Mouse (Mus musculus): Measurements from ENCODE around the gene Ciita.
A peak's percentile ranks its signal among the peaks of the same experiment; 100 is the strongest.

The Ciita gene

DNA sequence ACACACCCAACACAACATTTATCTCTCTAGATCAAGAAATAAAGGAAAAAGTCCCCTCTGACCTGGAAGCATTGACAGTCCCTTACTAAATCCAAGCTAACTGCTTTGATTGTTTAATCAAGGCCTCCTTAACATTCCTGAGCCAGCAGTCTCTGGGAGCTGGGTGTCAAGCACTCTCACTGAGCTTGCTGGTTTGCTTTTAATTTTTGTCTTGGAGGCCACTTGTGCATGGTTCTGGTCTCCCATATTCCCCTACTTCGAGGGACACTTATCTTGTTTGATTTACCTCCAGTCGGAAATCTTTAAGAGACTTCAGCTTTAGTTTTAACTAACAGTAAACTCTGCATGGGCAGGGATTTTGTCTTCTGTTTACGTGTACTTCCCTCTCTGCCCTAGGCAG is 4.9 kb upstream of the Ciita start:
- DNase-seq, result no peak

DNA sequence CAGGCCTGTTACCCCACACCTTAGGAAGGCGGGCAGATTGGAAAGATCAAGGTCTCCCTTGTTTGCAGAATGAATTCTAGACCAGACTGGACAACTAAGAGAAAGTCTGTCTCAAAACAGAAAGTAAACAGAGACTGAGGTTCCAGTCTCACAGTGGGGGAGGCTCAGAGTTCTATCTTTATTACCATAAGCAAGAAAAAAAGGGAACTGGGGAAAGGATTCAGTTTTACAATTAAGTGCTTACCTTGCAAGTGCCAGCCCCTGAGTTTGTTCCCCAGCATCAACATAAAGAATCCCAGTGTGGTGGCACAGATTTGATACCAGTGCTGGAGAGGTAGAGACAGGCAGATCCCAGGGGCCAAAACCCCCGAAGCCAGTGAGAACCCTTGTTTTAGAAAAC is 3.9 kb upstream of the Ciita start:
- DNase-seq, result no peak

- DNase-seq, result no peak
Observed at GRCm38 (mm10) chr16:10482343-10482742, 2.5 kb downstream of the Ciita start.

DNA sequence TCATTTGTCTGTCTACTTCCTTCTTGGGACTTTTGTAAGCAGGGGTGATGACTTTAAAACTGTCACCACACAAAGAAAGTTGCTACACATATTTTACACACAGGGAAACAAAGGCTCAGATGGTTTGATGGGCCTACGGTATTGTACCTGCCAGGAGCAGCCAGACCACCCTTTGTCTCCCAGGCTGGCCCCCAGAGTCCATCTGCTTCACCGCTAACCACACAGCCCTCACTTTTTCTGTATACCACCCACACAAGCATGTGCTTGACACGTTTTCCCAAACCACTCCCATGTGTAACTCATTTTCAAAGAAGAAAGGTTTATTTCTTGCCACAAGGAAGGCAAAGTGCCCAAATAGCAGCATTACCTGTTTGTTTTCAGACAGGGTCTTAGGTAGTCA is 7.1 kb downstream of the Ciita start:
- no peak for DNase-seq

GRCm38 (mm10) chr16:10487895-10488493 is 8.1 kb downstream of the Ciita start:
- peak in 1 of 2 experiments; percentile 24 for DNase-seq

DNA sequence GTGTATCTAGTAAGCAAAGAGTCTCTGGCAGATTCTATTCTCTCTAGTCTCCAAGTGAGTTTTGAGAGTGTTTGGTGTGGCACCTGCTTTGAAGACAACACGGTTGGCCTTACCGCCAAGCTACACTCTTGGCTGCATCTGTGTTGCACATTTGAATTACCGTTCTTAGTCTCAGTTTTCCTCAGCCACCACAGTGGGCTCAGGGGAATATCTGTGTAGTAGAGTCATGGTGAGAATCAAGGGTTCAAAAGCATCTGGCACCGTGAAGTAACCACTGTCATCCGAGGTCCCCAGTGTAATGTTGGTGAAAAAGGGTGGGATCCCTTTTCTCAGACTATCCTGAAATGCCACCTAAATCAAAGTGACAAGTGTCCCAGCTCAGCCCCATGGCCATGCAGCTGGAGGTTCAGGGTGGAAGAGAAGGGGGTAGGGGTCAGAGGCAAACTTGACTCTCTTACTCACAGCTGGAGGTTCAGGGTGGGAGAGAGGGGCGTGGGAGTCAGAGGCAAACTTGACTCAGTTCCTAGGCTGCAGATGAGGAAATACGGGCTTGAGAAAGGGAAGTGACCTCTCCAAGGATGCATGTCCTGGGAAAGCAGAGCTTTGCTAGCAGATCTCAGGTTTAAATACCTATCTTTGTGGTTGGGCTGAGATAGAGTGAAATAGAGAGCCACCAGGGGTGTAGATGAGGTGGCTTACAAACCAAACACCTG is 9.1 kb downstream of the Ciita start:
- no peak for DNase-seq

DNA sequence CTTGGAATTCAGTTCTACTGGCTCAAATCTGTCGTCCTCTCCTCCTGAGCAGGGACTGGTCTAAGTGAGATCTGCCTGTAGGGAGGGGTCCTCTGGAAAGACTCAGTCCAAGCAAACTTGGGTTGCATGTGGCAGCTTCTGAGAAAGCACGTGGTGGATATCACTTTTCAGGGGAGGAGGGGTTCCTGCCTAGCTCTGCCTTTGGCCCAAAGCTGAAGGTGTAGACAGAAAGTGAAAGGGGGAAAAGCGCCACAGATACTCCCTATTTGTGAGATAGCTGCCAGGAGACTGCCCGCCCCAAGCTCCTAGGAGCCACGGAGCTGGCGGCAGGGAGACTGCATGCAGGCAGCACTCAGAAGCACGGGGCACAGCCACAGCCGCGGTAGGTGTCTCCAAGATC is 9.6 kb downstream of the Ciita start:
- DNase-seq, result no peak

DNA sequence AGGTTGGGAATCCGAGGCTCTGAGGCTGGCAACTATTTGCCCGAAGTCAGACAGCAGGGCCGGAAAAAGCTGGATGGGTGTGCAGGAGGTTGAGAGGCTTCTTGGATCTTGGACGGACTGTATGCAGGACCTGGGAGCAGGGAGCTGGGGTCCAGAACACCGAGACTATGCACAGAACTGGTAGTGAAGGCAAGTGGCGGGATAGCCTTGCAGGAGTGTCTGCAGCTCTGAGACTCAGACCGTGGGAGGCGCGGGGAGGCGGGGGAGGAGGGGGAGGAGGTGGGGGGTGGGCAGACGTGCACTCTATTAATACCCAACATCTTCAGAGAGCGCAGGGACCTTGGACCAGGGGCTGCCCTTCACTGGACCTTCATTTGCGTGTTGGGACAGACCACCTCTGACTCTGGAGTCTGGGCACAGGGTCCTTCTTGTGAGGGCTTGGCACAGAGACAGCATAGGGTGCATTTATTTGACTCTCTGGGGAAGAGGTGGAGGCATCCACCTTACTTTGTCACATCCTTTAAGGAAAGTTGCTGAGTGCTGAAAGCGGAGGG is 10.1 kb downstream of the Ciita start:
- no peak for DNase-seq

DNA sequence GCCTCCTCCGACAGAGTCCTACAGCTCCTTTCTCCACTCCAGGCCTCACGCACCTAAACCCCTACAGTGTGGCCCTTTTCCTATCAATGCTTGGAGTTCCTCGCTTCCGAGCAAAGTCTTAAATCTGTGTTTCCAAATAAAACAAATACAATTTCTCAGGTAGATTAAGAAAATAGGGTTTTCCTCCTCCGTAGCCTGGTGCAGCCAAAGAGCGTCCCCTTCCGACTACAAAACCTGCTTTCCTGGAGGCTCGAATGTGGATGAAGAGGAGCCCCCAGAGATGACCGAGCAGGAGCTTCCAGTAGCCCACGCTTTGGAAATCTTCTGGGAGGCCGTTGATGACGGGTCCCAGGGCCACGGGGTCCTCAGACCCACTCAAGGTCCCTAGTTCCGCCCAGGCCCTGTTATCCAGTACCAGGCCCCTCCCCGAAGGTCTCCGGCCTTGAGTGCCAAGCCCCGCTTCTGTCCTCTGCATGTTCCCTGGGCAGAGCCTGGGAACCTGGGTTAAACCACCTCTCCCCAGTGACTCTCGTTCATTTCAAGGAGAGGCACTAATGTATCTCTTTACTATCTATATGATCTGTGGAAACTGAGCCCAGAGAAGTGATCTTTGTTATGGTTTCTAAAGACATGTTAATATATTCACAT is 10.8 kb downstream of the Ciita start:
- no peak for DNase-seq

GRCm38 (mm10) chr16:10491716-10492115 is 11.9 kb downstream of the Ciita start:
- no peak for DNase-seq

DNA sequence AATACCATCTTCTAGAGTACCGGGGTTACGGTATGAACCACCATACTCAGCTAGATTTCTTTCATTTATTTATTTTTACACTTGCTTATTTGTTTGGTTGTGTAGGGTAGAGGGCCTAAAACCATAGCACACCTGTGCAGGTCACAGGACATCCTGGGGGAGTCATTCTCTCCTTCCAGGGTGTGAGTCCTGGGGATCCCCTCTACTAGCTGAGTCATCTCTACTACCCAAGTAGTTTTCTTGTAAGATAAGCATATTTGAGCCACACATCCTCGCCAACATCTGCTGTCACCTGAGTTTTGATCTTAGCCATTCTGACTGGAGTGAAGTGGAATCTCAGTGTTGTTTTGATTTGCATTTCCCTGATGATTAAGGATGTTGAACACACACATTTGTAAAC is 12.7 kb downstream of the Ciita start:
- no peak for DNase-seq

- DNase-seq, result no peak
Observed at GRCm38 (mm10) chr16:10495824-10496298, 16.0 kb downstream of the Ciita start.

- DNase-seq, result no peak
Observed at GRCm38 (mm10) chr16:10498096-10498602, 18.3 kb downstream of the Ciita start.

DNA sequence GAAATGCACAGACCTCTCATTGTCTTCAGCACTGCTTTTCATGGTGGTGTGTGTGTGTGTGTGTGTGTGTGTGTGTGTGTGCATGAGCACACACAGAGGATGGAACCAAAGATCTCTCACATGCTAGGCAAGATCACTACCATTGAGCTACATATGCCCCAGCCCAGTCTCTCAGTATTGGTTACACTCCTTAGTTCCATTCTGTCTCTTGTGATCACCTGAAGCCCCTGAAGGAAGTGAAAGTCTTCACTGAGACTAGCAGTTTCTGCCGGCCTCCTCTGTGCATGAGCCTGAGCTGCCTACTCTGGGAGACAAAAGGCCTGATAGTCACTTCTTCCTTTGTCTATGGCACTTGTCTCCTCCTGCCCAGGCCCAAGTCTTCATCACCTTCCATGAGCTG is 19.3 kb downstream of the Ciita start:
- no peak for DNase-seq

DNA sequence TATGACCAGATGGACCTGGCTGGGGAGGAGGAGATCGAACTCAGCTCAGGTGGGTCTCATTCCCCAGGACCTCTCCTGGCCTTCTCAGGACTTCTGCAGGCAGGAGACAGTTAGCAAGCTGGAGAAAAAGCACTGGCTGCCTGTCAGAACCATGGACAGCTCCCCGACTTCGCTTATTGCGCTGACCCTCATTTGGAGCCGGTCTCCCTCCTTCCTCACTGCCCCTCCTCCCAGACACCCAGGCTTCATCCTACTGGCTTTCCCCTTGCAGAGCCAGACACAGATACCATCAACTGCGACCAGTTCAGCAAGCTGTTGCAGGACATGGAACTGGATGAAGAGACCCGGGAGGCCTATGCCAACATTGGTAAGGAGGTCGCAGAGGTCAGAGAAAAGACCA is 22.0 kb downstream of the Ciita start:
- DNase-seq, result no peak

- no peak for DNase-seq
Observed at GRCm38 (mm10) chr16:10503058-10503457, 23.2 kb downstream of the Ciita start.

- DNase-seq, result no peak
Observed at GRCm38 (mm10) chr16:10507445-10507844, 27.6 kb downstream of the Ciita start.

GRCm38 (mm10) chr16:10508691-10509090 is 28.8 kb downstream of the Ciita start:
- DNase-seq, result peak in 1 of 2 experiments; percentile 57

DNA sequence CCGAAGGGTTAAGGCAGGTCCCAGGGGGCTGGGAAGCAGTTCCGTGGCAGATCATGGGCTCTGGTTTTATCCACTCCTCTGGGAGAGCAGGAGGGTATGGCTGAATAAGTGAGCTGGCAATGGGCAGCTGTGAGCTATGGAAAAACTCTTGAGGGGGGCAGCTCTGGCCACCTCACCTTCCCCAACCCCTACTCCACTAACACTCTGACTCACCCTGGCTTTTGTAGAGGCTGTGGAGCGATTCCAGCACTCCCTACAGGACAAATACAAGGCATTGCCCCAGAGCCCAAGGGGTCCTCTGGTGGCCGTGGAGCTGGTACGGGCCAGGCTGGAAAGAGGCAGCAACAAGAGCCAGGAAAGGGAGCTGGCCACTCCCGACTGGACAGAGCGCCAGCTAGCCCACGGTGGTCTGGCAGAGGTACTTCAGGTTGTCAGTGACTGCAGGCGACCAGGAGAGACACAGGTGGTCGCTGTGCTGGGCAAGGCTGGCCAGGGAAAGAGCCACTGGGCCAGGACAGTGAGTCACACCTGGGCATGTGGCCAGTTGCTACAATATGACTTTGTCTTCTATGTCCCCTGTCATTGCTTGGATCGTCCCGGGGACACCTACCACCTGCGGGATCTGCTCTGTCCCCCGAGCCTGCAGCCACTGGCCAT is 30.7 kb downstream of the Ciita start:
- DNase-seq, result no peak

GRCm38 (mm10) chr16:10511134-10511520 is 31.3 kb downstream of the Ciita start:
- no peak for DNase-seq

- DNase-seq, result peak; percentile 56 to 72
Observed at GRCm38 (mm10) chr16:10515953-10516572, 36.2 kb downstream of the Ciita start.

DNA sequence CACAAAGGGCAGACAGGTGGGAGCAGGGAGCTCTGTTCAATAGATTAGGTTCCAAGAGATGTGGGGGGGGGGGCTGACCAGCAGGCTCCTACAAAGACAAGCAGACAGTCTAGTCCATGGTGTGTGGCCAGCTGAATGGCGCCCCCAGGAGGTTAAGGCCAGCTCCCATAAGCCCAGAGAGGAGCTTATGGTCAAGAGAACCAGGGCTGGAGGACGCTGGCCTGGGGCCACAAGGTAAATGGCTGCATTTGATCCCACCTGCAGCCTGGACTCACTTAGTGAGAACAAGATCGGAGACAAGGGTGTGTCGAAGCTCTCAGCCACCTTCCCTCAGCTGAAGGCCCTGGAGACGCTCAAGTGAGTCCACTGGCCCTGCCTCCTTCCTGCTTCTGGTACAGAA is 38.2 kb downstream of the Ciita start:
- DNase-seq, result peak; percentile 35 to 54

All from spleen, adult 18-20 months (tissue).